Mouse (Mus musculus): ENCODE measurements around the gene Evi2b.

The Evi2b gene

DNA sequence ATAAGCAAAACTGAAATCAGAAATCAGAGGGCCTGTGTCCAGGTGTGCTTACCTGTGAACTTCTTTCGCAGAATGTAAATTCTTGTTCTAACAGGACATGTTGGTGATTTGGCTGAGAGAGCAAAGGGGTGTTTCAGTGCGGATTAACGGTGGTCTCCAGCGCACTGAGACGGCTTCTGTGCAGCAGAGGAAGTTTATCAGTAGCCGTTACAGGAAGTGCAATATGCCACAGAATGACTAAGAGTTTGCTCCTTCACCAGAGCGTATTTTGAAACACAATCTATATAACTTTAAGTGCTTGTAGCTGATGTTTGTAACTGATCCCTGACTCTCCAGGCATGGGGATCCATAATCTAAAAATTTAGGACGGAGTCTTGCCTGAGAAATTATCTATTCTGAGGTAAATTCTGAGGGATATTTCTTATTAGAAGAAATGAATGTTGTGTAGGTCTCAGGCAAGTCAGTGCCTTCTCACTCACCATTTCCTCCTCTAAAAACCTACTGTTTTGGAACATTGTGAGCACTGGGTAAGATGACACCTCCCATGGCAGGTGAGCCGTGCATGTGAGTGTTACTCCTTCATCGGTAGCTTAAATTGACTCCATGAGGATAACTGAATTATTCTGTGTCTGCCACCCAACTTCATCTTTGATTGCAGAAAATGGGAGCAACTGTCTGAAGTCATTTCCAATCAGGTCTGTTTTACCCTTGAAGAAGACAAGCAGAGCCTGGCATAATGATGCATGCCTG, at the start of gene Evi2b:
Evi2b (minus strand) TSS at position 203 of the 750 bp plus-strand sequence.
- DNase-seq (ENCODE audit: low spot score), result no peak

DNA sequence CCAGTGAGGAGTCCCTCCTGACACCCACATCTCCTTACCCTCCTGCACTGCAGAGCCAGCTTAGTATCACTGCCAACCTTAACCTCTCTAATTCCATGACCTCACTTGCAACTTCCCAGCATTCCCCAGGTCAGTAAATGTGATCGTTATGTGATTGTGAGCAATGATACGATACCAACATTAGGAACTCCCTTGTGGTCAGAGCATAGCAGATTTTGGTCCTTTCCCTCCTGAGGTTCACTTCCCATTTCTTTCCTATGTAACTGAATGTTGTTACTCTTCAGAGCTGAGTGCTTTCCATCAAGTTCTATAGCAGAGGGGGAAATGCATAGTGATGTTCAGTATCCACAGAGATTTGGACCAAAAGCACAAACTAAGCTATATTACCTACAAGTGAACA, 46.8 kb upstream of the Evi2b start:
- no peak for DNase-seq (ENCODE audit: low spot score)

DNA sequence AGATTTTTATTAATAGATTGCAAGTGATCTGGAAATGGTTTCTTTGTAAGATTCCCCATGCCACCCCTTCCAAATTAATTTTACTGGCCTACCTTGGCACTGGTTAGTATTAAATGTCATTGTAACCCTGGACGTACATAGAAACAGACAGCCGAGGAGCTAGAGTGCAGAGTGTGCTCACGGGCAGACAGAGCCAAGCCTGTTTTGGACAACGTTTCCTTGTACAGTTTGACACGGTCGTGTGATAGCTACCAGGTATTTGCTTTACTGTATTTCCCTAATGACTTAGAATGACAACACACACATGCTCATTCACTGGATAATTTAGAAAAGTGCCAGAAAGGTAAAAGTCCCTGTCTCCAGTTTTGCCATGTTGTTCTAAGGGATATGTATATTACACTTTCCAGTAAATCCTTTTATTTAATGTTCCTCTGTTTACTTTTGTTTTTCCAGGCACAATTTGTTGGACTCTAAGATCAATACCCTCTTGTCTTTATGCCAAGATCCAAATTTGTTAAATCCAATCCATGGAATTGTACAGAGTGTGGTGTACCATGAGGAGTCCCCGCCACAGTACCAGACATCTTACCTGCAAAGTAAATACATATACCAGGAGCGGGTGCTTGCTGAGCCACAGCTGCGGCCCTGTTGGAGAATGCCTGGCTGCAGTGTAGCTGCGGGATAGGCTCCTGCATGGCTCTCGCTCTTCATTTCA, 44.8 kb upstream of the Evi2b start:
- no peak for DNase-seq (ENCODE audit: low spot score)

DNA sequence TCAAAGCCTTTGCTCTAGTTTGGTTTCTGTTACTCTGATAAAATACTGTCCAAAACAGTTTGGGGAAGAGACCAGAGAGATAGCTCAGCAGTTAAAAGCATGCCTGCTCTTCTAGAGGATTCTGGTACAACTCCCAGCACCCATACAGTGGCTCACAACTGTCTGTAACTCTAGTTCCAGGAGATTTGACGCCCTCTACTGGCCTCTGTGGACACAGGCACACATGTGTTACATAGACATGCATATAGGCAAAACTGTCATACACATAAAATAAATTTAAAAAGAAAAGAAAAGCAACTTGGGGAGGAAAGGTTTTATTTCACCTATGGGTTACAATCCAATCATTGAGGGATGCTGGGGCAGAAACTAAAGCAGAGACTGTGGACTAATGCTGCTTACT, 43.4 kb upstream of the Evi2b start:
- DNase-seq (ENCODE audit: low spot score), result no peak

DNA sequence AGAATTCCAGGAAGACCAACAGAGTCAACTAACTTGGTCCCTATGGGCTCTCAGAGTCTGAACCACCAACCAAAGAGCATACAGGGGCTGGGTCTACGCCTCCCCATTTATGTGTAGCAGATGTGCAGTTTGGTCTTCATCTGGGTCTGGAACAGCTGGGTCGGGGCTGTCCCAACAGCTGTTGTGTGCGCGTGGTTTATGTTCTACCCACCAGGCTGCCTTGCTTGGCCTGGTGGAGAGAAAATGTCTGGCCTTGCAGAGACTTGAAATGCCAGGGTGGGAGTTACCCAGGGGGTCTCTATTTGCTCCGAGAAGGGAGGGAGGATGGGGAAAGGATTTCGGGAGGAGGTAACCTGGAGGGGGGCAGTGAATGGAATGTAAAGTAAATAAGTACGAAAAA, 39.9 kb upstream of the Evi2b start:
- no peak for DNase-seq (ENCODE audit: low spot score)

DNA sequence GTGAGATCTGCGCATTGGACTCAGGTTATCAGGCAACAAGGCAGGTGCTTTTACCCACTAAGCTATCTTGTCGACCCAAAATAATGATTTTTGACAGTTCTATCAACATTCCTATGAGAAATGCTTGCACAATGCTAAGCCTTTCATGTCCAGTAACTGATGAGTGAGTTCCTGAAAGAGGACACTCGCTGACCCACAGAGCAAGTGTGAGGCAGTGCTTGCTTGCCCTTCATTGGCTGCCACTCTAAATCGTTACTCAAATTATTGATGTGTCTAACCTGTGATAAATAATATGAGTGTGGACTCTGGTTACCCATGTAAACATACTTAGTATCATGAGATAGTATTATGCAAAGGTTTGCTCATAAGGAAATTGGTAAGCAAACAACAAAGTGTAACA, 37.0 kb upstream of the Evi2b start:
- no peak for DNase-seq (ENCODE audit: low spot score)

DNA sequence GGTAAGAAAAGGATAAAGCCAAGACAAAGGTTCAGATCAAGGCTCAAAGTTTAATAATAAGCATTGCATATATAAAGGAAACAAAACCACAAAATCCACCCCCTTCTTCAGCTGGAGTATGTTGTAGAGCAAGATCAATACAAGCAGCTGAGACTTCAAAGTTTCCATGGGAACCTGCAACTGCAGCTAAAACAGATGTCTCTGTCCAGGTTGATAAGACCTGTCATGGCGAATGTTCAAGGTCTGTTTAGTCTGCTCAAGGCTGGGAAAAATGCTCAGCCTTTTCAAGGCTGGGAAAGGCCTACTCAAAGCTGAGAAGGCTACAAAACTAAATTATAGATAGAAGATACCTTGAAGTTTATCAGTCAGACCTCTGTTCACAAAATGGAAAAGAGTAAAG, 29.1 kb upstream of the Evi2b start:
- no peak for DNase-seq (ENCODE audit: low spot score)

DNA sequence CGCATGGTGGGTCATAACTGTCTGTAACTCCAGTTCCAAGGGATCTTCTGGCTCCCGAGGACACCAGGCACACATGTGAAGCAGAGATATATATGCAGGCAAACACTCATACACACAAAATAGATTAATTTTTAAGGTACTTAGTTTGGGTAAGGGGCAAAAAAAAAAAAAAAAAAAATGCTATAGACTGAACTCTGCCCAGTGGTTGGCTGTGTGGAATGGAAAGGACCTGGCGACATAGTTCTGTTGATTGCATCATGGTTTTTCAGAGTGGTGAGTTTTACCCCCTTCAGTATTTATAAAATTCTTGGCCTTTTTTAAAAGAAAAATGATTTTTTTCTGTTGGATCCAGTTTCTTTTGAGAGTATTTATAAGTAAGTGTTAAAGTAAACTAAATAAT, 12.7 kb upstream of the Evi2b start:
- DNase-seq (ENCODE audit: low spot score), result no peak

DNA sequence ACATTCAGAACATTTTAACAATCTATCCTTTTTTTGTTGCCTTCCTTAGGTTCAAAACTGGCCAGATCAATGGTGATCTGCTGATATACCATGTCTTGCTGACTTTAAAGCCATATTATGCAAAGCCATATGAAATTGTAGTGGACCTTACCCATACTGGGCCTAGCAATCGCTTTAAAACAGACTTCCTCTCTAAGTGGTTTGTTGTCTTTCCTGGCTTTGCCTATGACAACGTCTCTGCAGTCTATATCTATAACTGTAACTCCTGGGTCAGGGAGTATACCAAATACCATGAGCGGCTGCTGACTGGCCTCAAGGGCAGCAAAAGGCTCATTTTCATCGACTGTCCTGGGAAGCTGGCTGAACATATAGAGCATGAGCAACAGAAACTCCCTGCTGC, 12.0 kb upstream of the Evi2b start:
- no peak for DNase-seq (ENCODE audit: low spot score)

DNA sequence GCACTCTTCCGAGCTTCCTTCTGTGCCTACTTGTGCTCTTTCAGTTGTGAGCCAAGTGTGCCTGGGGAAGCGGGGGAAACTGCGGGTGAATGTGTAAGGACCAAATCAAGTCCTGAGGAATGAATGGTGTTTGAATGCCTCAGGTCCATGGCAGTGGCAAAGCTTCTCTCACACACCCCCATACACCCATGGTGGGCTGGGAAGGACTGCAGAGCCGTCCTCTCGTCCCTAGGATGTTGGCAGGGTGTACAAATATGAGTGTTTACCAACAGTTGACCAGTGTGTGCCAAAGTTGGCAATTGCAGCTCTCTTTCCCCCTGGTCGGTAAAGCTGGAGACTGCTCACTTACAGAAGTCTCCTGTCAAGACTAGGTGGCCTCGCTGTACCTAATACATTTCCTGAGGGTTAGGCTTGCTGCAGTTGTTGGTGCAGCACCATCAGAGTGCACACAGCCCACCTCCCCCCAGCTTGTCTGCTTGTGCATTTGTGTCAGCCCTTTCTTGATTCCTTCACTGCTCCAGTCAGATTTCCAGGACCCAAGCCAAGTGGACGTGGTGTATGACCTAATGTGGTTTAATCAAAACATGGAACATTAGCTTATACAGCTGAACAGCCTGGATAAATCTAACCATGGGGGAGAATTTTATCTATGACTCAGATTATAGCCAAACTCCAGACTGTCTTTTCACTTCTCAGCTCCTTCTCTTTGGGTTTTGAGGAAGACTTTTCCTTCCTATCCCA, 10.6 kb upstream of the Evi2b start:
- no peak for DNase-seq (ENCODE audit: low spot score)

DNA sequence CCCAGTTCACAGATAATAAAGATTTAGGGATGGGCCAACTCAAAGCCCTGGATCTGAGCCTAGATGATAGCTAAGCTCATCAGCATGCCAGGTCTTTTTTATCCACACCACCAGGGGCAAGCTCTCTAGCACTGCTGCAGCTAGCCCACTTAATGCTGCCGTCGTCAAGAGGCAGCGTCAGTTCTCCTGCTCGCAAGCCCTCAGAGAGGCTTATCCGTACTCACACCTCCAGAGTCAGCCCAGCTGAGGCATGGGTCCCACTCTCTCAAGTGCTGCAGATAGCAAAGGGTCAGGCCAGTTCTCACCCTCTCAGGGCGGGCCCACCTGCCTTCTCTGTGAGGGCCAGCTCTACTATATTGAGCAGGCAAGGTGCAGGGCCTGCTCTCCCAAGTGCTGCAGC, 9.7 kb upstream of the Evi2b start:
- no peak for DNase-seq (ENCODE audit: low spot score)

DNA sequence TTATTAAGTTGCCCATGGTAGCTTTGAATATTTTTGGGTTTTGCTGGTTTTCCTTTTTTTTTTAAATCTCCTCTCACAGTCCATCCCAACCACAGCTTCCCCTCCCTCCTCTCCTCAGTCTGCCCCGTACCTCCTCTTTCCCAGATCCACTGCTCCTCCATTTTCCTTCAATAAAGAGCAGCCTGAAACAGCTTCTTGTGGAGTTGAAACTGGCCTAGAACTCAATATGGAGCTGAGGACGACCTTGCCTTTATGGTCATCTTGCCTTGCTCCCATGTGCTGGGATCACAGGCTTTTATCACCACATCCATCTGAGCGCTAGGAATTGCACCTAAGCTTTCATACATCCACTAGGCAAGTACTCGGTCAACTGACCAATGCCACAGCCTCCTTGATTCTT, 7.9 kb upstream of the Evi2b start:
- no peak for DNase-seq (ENCODE audit: low spot score)

DNA sequence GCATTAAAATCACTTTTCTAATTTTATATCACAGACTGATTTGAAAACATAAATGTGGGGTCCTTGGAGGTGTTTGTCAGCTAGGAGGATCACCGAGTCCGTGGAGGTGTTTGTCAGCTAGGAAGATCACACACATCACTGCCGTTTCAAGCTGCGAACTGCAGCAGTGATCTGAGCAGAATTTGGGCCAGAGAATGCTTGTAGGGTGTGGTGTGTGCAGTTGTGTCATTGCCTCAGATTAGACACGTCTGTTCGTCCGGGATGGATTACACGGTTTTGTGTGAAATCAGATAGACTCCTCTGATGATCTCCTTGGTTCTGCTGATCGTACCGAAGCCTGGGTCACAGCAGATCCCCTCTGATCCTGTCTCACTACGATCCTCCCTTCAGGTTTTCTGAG, 7.2 kb upstream of the Evi2b start:
- DNase-seq (ENCODE audit: low spot score), result no peak

DNA sequence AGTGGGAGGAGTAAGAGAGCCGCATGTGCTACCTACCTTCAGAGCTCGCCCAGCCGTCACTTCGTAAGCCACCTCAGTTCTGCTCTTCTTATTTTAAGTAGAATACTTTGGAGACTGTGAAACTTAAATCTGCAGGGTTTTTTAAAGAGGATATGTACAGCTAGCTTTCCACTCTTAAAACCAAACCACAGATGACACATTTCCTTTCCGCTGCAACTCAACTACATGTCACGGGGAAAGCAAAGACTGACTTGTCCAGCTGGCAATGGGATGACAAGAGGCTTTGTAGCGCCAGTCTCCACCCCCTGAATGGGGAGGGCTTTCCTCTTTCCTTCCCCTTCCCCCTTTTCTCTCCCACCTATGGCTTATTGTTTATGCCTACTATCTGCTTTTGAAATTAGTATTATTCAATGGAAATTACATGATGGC, 6.8 kb upstream of the Evi2b start, which contains the start of the genes Evi2 and Evi2a:
Evi2 (minus strand) TSS at position 257 of the 429 bp plus-strand sequence.
Evi2a (minus strand) TSS at position 277 of the 429 bp plus-strand sequence.
- no peak for DNase-seq (ENCODE audit: low spot score)

DNA sequence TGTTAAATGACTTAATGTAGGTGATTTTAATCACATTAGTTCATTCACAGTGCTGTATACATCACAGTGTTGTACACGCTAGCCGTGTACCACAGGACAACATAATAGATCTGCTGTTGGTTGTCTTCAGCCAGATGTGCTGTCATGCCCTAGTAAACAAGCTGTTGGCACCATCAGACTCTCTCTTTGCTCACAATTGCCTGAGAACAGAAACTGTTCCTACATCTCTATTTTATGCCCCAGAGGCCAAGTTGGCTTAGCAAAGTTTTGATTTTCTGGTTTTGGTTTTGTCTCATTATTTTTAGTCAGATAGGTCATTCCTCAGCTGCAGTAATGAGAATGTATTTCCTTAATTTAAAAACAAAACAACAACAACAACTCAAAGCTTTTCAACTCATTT, 6.2 kb upstream of the Evi2b start:
- no peak for DNase-seq (ENCODE audit: low spot score)

DNA sequence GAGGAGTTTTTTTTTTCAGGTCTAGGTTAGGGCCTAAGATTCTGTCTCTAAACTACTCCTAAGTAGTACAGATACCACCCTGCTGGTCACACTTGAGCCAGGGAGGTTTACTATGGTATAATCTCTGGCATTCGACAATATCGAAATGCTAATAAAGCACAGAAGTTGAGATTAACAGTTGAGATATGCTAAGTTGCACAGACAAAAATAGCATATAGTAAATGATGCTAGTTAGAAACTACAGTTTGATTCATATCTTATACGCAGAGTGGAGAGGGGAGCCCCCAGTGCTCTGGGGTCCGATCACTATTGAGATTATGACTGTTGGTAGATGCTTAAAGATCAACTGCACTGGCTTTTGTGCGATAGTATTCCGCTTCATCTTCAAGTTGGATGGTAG, 5.7 kb upstream of the Evi2b start:
- no peak for DNase-seq (ENCODE audit: low spot score)

DNA sequence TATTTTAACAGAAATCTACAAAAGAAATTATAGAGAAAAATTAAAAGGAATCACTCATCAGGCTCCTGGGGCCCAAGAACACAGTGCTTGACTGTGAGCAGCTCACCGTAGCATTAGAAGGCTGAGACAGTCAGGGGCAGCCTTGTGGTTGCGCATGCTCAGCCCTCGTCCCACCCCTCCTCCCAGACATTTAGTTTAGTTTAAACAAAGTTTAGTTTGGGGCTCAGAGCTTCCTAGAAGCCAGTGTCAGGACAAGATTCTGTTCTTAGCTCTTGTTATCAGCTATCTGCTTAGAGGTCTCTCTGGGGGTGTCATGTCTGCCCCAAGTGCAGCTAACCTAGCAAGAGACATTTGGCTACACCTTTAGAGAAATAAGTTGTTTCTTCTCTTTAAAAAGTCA, 5.0 kb upstream of the Evi2b start:
- no peak for DNase-seq (ENCODE audit: low spot score)

DNA sequence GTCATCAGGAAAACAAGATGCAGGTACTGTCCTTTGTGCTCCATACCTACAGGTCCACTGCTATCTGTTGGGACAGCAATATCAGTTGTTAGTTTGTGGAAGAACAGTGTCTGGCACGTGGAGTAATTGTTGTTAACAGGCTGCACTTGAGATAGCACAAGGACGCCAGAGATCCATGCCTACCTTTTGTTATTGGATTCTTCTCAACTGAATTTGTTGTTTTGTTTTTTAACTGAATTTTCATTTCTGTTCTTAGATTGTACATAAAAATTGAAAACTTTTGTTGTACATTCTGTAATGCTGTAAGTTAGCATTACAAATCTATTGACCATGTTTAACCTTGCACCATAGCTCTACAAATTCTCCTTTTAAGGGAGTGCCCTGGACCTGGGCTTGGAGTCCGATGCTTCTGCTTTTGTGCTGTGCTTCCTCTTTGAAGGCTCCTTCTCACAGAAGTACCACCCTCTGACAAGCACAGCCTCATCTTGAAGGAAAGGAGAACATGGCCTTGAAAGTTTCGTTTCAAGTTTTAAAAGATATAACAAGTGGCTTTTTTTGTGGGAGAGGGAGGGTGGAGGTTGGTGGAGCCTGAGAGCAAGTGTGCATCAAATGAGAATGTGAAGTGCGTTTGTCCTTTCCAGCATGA, 4.3 kb upstream of the Evi2b start:
- no peak for DNase-seq (ENCODE audit: low spot score)

DNA sequence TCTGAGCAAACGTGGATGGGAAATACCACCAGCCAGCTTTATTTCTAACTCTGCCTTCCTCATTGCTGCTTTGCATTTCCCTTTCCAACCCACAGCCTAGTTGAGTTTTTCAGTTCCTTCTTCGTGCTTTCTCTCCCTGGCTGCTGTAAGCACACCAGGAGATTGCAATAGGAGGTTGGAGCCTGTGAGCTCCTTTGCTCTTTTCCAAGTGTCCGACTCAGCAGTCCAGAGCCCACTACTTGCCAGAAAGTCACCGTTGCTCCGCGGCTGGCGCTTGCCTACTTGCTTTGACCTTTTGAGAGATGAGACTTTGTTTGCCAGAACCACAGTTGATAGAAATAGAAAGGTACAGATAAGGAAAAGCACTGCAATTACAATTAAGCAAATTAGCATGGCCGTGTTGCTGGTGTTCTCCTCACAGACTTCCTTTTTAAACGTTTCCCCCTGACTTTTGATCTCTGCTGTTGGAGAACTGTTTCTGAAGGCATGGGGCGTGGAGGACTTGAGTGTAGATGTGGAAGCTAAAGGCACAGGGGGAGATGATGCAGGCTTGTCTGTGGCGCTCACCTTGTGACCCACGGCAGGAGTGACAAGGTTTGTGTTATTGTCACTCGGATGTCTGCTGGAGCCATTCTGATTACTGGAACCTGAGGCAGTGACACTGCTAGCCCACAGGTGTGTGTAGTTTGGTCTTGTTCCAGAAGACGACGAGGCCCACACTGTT, 3.6 kb upstream of the Evi2b start:
- DNase-seq (ENCODE audit: low spot score), result no peak

DNA sequence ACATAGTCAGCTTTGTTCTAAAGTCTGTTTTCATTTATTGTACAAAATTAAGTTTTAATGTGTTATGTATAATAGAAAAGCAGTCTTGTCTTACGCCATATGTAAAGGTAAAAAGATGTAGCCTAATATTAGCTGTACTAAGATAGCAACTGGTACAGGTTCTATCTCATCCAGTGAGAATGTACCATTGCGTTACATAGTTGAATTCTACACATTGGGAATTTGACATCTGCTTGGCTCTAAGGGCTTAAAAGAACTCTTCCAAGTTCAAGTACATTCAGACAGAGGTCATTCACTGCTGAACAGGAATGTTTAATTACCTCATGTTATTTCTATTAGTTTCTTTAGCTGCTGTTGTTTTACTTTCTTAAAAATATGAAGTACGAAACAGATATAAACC, 3.0 kb upstream of the Evi2b start:
- DNase-seq (ENCODE audit: low spot score), result no peak

DNA sequence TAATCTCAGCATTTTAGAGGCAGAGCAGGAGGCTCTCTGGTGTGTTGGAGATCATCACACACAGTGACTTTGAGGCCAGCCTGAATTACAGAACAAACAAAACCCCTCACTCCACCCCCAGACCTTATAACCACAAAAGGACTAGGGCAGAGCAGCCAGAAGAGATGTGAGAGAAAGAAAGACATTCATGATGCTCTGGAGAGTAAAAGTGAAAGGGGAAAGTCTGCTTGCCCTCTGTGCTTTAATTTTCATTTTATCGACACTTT, 681 bp upstream of the Evi2b start:
- no peak for DNase-seq (ENCODE audit: low spot score)

DNA sequence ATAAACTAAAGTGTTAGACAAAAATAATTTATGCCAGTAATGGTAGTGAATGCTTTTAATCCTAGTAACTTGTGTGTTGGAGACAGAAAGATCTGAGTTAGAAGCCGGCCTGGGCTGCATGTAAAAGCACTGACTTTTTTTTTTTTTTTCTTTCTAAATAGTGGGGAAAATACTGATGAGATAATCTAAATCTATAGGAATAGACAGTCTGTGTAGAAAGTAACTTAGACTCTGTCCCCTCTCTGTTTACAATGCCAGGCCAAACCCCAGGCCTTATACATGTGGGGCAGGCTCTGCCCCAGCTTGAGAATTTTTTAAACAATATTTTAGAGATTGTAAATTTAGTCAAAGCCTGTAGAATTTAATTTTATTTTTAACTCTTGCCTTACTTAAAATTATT, 618 bp downstream of the Evi2b start:
- DNase-seq (ENCODE audit: low spot score), result no peak

Measured in layer of hippocampus, adult 9-10 months (tissue).